22 mouse cellular contexts compared by ENCODE assay signal in the genomic region with DNA sequence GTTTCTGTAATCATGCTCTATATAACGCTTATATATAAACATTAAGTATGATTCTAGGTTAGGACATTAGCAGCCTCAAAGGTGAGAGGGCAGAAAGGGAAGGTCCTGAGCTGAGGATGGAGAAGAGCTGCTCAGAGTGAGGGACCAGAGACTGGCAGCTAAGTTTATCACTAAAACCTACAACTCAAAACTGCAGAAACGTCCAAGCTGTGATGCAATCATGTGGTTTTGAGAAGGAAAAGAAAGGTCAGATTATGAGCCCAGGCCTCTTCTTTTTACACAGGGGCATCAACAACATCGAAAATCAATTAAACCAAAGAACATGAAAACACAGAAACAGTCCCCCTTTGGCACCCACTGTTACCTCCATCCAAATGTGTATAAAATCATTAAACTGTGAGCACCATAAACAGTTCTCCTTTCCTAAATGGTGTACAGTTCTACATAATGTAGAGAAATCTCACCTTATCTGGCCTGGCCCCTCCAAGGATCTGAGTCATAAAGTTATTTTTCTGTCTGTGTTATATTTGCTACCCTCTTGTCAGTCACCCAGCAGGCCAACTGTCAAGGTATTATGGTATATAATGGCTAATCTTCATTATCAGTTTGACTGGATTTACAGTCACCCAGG.
"Had no signal": no experiment of that assay in that cellular context is flagged by ENCODE, and none has a peak within 500 bp of the region (broad histone marks: within the 10 kb centered on the region; RNA-seq: fewer than 3 reads in every experiment).

No protein-coding gene starts in this region.

- DNase-seq: kidney, adult 2 months; kidney, postnatal 25 days; liver; lung, adult 18-20 months; lung, postnatal 10 days; lung, postnatal 36 days; retina, postnatal 1 day; right cerebral cortex, postnatal 25 days; spleen, adult 18-20 months; thymus, postnatal 4 days had no signal

- H3K4me3 ChIP-seq: limb, embryonic 10.5 days; limb, embryonic 13.5 days; liver, embryonic 12.5 days; liver, embryonic 15.5 days; lung, embryonic 15.5 days; midbrain, embryonic 10.5 days; midbrain, embryonic 13.5 days; neural tube, embryonic 12.5 days; neural tube, embryonic 15.5 days; stomach, embryonic 15.5 days had no signal

- H3K9me3 ChIP-seq: limb, embryonic 10.5 days; limb, embryonic 13.5 days; liver, embryonic 12.5 days; liver, embryonic 15.5 days; lung, embryonic 15.5 days; midbrain, embryonic 10.5 days; midbrain, embryonic 13.5 days; neural tube, embryonic 12.5 days; neural tube, embryonic 15.5 days; stomach, embryonic 15.5 days had no signal

- H3K27ac ChIP-seq: kidney, postnatal 0 days; limb, embryonic 10.5 days; limb, embryonic 13.5 days; liver, embryonic 12.5 days; liver, embryonic 15.5 days; lung, embryonic 15.5 days; midbrain, embryonic 10.5 days; midbrain, embryonic 13.5 days; neural tube, embryonic 12.5 days; neural tube, embryonic 15.5 days; stomach, embryonic 15.5 days had no signal

- H3K9ac ChIP-seq: limb, embryonic 13.5 days; liver, embryonic 12.5 days; liver, embryonic 15.5 days; lung, embryonic 15.5 days; midbrain, embryonic 13.5 days; neural tube, embryonic 12.5 days; neural tube, embryonic 15.5 days; stomach, embryonic 15.5 days had no signal

- H3K4me1 ChIP-seq: limb, embryonic 13.5 days; lung, embryonic 15.5 days; midbrain, embryonic 10.5 days; stomach, embryonic 15.5 days had no signal

- H3K27me3 ChIP-seq: limb, embryonic 13.5 days; liver, embryonic 12.5 days; liver, embryonic 15.5 days; lung, embryonic 15.5 days; midbrain, embryonic 13.5 days; neural tube, embryonic 12.5 days; neural tube, embryonic 15.5 days; stomach, embryonic 15.5 days had no signal

- H3K4me2 ChIP-seq: limb, embryonic 13.5 days; liver, embryonic 15.5 days; lung, embryonic 15.5 days; midbrain, embryonic 13.5 days; neural tube, embryonic 12.5 days; neural tube, embryonic 15.5 days; stomach, embryonic 15.5 days had no signal

- H3K36me3 ChIP-seq: limb, embryonic 10.5 days; limb, embryonic 13.5 days; liver, embryonic 12.5 days; liver, embryonic 15.5 days; lung, embryonic 15.5 days; midbrain, embryonic 10.5 days; midbrain, embryonic 13.5 days; neural tube, embryonic 12.5 days; neural tube, embryonic 15.5 days; stomach, embryonic 15.5 days had no signal

- ATAC-seq: intestine, postnatal 0 days; midbrain, embryonic 13.5 days had no signal
